Mouse (Mus musculus) lung, postnatal 36 days (tissue): ENCODE results near the gene Snrpb2.
A peak's percentile ranks its signal among the peaks of the same experiment; 100 is the strongest.

Experiments used
- DNase-seq: peaks from one replicate; pipeline ENCODE4 v3.0.0; 2022; ENCODE audit warnings: mixed read lengths

Gene Snrpb2

GRCm38 (mm10) chr2:143094761-143095160 lies 31.9 kb downstream of the Snrpb2 start:
- no peak for DNase-seq

- no peak for DNase-seq
Measured at GRCm38 (mm10) chr2:143097170-143097569, 34.3 kb downstream of the Snrpb2 start.

GRCm38 (mm10) chr2:143113859-143114258 lies 51.0 kb downstream of the Snrpb2 start:
- peak; percentile 5 for DNase-seq

GRCm38 (mm10) chr2:143114716-143115115 lies 51.9 kb downstream of the Snrpb2 start:
- no peak for DNase-seq

- no peak for DNase-seq
Measured at GRCm38 (mm10) chr2:143117453-143117852, 54.6 kb downstream of the Snrpb2 start.

GRCm38 (mm10) chr2:143118221-143118620 lies 55.4 kb downstream of the Snrpb2 start:
- no peak for DNase-seq
